Mouse (Mus musculus) ES-Bruce4 (cell line): Measurements from ENCODE around the gene Hist2h2ab.

Experiments used
- CTCF ChIP-seq: IDR thresholded peaks from one replicate; pipeline ENCODE4 v1.8.1; 2011; ENCODE audit warnings: low read depth, low read length
- EP300 ChIP-seq: IDR thresholded peaks from 2 replicates; pipeline ENCODE4 v1.6.1; 2011; ENCODE audit warnings: low read depth, low read length; ENCODE audit not compliant: insufficient read depth
- POLR2A ChIP-seq: IDR thresholded peaks from one replicate; pipeline ENCODE4 v1.8.1; 2011; ENCODE audit warnings: low read length; ENCODE audit not compliant: insufficient read depth

DNA sequence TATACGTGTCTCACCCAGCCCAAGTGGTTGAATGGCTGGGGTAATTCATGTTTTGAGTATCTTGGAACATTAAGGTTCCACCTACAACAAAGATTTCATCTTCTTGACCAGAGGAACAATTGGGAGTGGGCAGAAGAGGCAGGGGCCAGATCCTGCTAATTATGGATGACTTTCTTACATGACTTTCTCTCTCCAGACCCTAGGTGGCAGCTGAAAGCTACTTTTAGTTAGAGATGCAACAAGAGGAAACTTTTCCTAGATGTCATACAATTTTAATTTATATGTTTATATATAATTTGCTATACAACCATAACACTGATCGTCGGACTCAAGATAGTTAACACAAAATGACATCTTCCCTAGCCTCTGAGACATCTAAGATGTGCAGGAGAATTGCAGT, 11.8 kb upstream of the Hist2h2ab start:
- no peak for TF ChIP-seq CTCF
- TF ChIP-seq POLR2A = no peak
- no peak for TF ChIP-seq EP300
